Mouse (Mus musculus) limb, embryonic 12.5 days (tissue): ENCODE measurements around the gene Gfm2. TPM values are rescaled to one million over a fixed set of nuclear protein-coding genes. Genes with fewer than 3 reads are reported as not detected.

Experiments used
- polyA plus RNA-seq: library from polyadenylated mRNA; unstranded; fragments of >200 nt; fragmentation: Nextera tagmentation; extraction: Ambion mirVana; gene quantifications from 2 replicates; pipeline ENCODE4 v1.2.1, GENCODE M21; 2016

The Gfm2 gene
- polyA plus RNA-seq, 1 experiment from 2014 or later, result 39.3 TPM

Other genes with a start within 250 kb of the Gfm2 start
- gene Gcnt4, start 213.2 kb upstream of the Gfm2 start, polyA plus RNA-seq, result 0.35 and 0.61 TPM in 2 replicates
- gene 1700029F12Rik, start 103.6 kb upstream of the Gfm2 start, polyA plus RNA-seq, result not detected in 2 replicates
- 7.2 and 7.8 TPM in 2 replicates for gene Fam169a, start 70.7 kb upstream of the Gfm2 start, polyA plus RNA-seq
- 1.3 and 1.8 TPM in 2 replicates for gene Gm6169, start 38.7 kb upstream of the Gfm2 start, polyA plus RNA-seq
- 66.5 and 67.8 TPM in 2 replicates for gene Nsa2, start within 50 bp of the Gfm2 start, polyA plus RNA-seq
- gene Hexb, start 60.4 kb downstream of the Gfm2 start, polyA plus RNA-seq, result 26.5 and 28.4 TPM in 2 replicates
- gene Enc1, start 103.2 kb downstream of the Gfm2 start, polyA plus RNA-seq, result 5.8 and 6.8 TPM in 2 replicates